Mouse (Mus musculus): ENCODE data around the gene Ecsit.

- TF ChIP-seq CTCF (IDR thresholded peaks at IDR 0.05; ENCODE audit: extremely low read depth, insufficient read length, insufficient replicate concordance, low read depth, low read length) (no peak), POLR2A (IDR thresholded peaks at IDR 0.05; ENCODE audit: low read depth, low read length) (no peak)
Measured at GRCm38 (mm10) chr9:22125246-22126027, 40.2 kb upstream of the Ecsit start.

All from small intestine, adult 2 months (tissue).